Mouse (Mus musculus) G1E-ER4 (cell line): ENCODE results near the gene Tdp1. TPM values are rescaled to one million over a fixed set of nuclear protein-coding genes. Genes with fewer than 3 reads are reported as not detected.

Experiments used
- GATA1 ChIP-seq: IDR thresholded peaks from one replicate; pipeline ENCODE4 v1.8.0; 2012; ENCODE audit warnings: low read length, inconsistent platforms
- polyA plus RNA-seq: library from polyadenylated mRNA; stranded (reverse); fragments of >175 nt; gene quantifications from 2 replicates; pipeline ENCODE4 v1.2.3, GENCODE M21; 2012

Tdp1 gene
- polyA plus RNA-seq, 1 experiment, result 17.4 TPM

- no peak for TF ChIP-seq GATA1
These were observed 1.2 kb upstream of the Tdp1 start for GRCm38 (mm10) chr12:99883000-99883712.

- no peak for TF ChIP-seq GATA1
These were observed 608 bp upstream of the Tdp1 start for GRCm38 (mm10) chr12:99883713-99884105.

GRCm38 (mm10) chr12:99885282-99885901 is 1.1 kb downstream of the Tdp1 start:
- TF ChIP-seq GATA1, result no peak

GRCm38 (mm10) chr12:99897846-99898245 is 13.5 kb downstream of the Tdp1 start:
- TF ChIP-seq GATA1, result no peak

- TF ChIP-seq GATA1, result no peak
These were observed 14.0 kb downstream of the Tdp1 start for GRCm38 (mm10) chr12:99898248-99898870.

- TF ChIP-seq GATA1, result no peak
These were observed 15.7 kb downstream of the Tdp1 start for GRCm38 (mm10) chr12:99899991-99900390.

GRCm38 (mm10) chr12:99901973-99902866 is 17.9 kb downstream of the Tdp1 start:
- no peak for TF ChIP-seq GATA1

- no peak for TF ChIP-seq GATA1
These were observed 18.6 kb downstream of the Tdp1 start for GRCm38 (mm10) chr12:99902867-99903370.

GRCm38 (mm10) chr12:99904537-99904936 is 20.2 kb downstream of the Tdp1 start:
- TF ChIP-seq GATA1, result no peak

GRCm38 (mm10) chr12:99911466-99911865 is 27.1 kb downstream of the Tdp1 start:
- TF ChIP-seq GATA1, result no peak

- no peak for TF ChIP-seq GATA1
These were observed 33.6 kb downstream of the Tdp1 start for GRCm38 (mm10) chr12:99917800-99918427.

- no peak for TF ChIP-seq GATA1
These were observed 35.3 kb downstream of the Tdp1 start for GRCm38 (mm10) chr12:99919636-99920035.

GRCm38 (mm10) chr12:99921045-99921444 is 36.7 kb downstream of the Tdp1 start:
- TF ChIP-seq GATA1, result no peak

GRCm38 (mm10) chr12:99923131-99923606 is 38.9 kb downstream of the Tdp1 start:
- no peak for TF ChIP-seq GATA1

GRCm38 (mm10) chr12:99923703-99924102 is 39.4 kb downstream of the Tdp1 start:
- TF ChIP-seq GATA1, result no peak
